Mouse (Mus musculus) kidney, adult 2 months (tissue): ENCODE measurements around the gene Mmp21. TPM values are rescaled to one million over a fixed set of nuclear protein-coding genes. Genes with fewer than 3 reads are reported as not detected.

Experiments used
- DNase-seq: peaks from one replicate; pipeline ENCODE4 v3.0.0; 2021
- H3K27ac ChIP-seq: fragments of 200-500 bp; 2 replicates; pipeline ENCODE4 v1.5.1; 2012; ENCODE audit warnings: low read depth, low read length, control low read depth, inconsistent platforms; ENCODE audit not compliant: insufficient read depth
- H3K27me3 ChIP-seq: fragments of 200-500 bp; replicated peaks from 2 replicates; pipeline ENCODE4 v1.6.1; 2012; ENCODE audit warnings: mild to moderate bottlenecking, moderate library complexity, low read length, inconsistent platforms; ENCODE audit not compliant: control insufficient read depth, insufficient read depth
- H3K36me3 ChIP-seq: fragments of 200-500 bp; 2 replicates; pipeline ENCODE4 v1.6.1; 2012; ENCODE audit warnings: mild to moderate bottlenecking, moderate library complexity, low read length, inconsistent platforms; ENCODE audit not compliant: control insufficient read depth, insufficient read depth
- H3K4me1 ChIP-seq: fragments of 200-500 bp; 2 replicates; pipeline ENCODE4 v1.6.1; 2011; ENCODE audit warnings: low read length; ENCODE audit not compliant: control insufficient read depth, insufficient read depth
- H3K4me3 ChIP-seq: fragments of 200-500 bp; 2 replicates; pipeline ENCODE4 v1.5.1; 2011; ENCODE audit warnings: mild to moderate bottlenecking, low read depth, low read length, control low read depth; ENCODE audit not compliant: insufficient read depth
- CTCF ChIP-seq: fragments of 200-500 bp; conservative IDR thresholded peaks from 2 replicates; pipeline ENCODE4 v1.5.1; 2011; ENCODE audit warnings: low read depth, mild to moderate bottlenecking, control low read depth, low read length, moderate library complexity, mixed read lengths; ENCODE audit not compliant: insufficient read depth, insufficient read length
- POLR2A ChIP-seq: fragments of 200-500 bp; IDR thresholded peaks from one replicate; pipeline ENCODE4 v1.6.1; 2011; ENCODE audit warnings: low read depth, low read length, control low read depth
- WGBS: fragments of 180-500 bp; shearing (Covaris S2); methylation state at CpG from one replicate; pipeline ENCODE4 v1.1.7; 2018; 5-methylcytosine and 5-hydroxymethylcytosine counted together
- polyA plus RNA-seq: library from polyadenylated mRNA; depleted of rRNA; stranded (reverse); fragments of >200 nt; gene quantifications from 2 replicates; pipeline ENCODE4 v1.2.3, GENCODE M21; 2012; rRNA removed

Gene Mmp21
- polyA plus RNA-seq, 1 experiment, result not detected

DNA sequence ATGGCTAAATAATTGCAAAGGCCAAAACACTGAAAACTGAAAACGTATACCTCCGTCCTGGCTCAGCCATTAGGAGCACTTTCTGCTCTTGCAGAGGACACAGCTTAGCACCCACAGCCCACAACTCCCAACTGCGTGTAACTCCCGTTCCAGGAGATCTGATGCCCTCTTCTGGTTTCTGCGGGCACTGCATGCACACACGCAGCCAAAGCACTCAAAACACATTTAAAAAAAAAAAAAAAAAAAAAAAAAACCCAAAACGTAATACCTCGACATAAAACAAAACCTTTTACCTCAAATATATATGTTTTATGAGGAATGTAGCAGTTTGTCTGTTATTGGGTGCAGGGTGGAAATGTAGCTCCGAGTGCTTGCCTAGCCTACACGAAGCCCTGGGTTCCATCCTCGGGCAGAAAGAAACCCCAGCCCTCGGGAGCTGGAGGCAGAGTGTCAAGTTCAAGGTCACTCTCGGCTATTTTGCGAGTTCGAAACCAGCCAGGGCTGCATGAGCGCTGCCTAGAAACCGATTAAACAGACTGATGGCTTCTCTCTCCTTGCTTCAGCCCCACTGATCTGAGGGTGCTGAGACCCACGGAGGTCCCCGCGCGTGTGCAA, 43.0 kb downstream of the Mmp21 start:
- peak; percentile 92 for DNase-seq
- Histone ChIP-seq H3K27me3 (no peaks in the 10 kb centered on the region), H3K4me3 (peak overlapping the region; percentile 61), H3K4me1 (no peaks in the 10 kb centered on the region; the same call in 1 of the 2 replicates), H3K27ac (peak overlapping the region; percentile 50), H3K36me3 (peaks cover 6% of the 10 kb centered on the region)
- WGBS, result 1% methylated on average over 21 of the region's 21 CpGs
- TF ChIP-seq POLR2A, result no peak
- peak; percentile 81 for TF ChIP-seq CTCF

DNA sequence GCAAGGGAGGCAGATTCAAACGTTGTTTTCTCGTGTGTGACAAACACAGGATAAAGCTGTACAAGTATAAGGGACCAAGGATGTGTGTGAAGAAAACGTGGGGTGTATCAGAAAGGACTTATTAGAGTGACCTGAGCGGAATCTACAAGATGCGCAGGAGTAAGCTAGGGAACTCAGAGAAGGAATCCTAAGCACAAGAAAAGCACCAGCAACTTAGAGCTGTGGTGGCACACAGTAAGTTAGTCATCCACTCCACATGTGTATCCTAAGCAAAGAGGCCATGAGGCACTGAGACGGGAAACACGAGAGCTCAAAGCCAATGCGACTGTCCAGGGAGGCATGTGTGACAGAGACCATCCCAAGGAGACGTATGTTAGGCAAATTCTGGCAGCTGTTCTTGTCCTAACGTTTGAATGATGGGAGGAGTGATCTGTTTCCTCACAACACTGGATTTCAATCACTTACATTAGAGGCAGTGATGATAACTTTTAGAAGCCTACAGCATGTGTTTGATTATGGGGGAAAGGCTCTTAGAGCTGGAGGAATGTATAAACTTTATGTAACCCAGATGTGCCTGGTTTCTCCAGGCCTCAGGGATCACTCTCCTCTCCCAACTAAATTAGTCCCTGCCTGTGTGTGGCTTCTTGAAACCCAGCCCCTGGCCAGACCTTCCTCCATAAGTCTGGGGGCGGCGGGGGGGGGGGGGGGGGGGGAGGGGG, 44.8 kb downstream of the Mmp21 start:
- WGBS, result 59% methylated on average over 10 of the region's 12 CpGs
- TF ChIP-seq POLR2A (no peak), CTCF (no peak)
- Histone ChIP-seq H3K27ac (no peak overlapping the region), H3K4me3 (no peak overlapping the region), H3K4me1 (no peaks in the 10 kb centered on the region; the same call in 1 of the 2 replicates), H3K36me3 (no peaks in the 10 kb centered on the region), H3K27me3 (no peaks in the 10 kb centered on the region)
- DNase-seq, result no peak

DNA sequence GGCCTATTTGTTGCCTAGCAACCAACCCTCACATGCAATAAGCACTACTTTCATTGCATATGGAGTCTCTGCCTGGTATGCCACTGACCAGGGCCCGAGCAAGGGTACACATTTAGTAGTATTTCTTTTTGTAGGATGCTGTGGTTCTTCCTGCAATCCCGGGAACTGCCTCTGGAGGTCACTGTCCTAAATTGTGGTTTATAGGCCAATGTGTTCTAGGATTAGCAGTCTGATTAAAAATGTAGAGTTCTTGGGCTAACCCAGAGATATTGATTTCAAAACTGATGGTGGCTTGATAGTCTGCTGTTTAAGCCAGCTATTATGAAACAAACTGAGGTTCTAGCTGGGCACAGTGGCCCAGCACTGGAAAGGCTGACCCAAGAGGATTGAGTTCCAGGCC, 47.4 kb downstream of the Mmp21 start:
- 27% methylated on average over 2 of the region's 2 CpGs for WGBS
- Histone ChIP-seq H3K4me1 (no peaks in the 10 kb centered on the region), H3K4me3 (no peak overlapping the region), H3K36me3 (no peaks in the 10 kb centered on the region), H3K27ac (no peak overlapping the region), H3K27me3 (no peaks in the 10 kb centered on the region)
- DNase-seq, result peak; percentile 64
- no peak for TF ChIP-seq POLR2A
- TF ChIP-seq CTCF, result peak; percentile 44

DNA sequence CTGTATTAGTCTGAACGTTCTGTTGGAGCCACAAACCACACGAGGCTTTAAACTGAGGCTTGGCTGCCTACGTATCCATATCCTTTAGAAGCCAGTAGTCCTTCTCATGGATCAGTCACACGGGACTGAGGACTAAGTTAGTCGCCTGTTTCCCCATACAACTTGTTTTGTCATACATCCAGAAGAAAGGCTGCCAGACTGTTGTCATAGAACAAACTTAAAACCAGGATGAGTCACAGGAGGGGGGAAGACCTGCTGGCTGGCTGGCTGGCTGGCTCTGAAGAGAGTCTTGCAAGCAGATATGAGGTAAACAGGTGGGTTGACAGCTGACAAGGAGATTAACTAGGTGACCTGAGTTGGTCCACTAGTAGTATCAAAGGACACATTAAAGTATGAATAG, 49.0 kb downstream of the Mmp21 start:
- no peak overlapping the region for H3K4me3 ChIP-seq
- no peak overlapping the region for H3K27ac ChIP-seq
- no peak for DNase-seq
- H3K27me3 ChIP-seq, result no peaks in the 10 kb centered on the region
- no peak for TF ChIP-seq CTCF
- TF ChIP-seq POLR2A, result no peak
- H3K4me1 ChIP-seq, result no peaks in the 10 kb centered on the region
- WGBS, result 82% methylated on average over 5 of the region's 5 CpGs
- no peaks in the 10 kb centered on the region for H3K36me3 ChIP-seq

DNA sequence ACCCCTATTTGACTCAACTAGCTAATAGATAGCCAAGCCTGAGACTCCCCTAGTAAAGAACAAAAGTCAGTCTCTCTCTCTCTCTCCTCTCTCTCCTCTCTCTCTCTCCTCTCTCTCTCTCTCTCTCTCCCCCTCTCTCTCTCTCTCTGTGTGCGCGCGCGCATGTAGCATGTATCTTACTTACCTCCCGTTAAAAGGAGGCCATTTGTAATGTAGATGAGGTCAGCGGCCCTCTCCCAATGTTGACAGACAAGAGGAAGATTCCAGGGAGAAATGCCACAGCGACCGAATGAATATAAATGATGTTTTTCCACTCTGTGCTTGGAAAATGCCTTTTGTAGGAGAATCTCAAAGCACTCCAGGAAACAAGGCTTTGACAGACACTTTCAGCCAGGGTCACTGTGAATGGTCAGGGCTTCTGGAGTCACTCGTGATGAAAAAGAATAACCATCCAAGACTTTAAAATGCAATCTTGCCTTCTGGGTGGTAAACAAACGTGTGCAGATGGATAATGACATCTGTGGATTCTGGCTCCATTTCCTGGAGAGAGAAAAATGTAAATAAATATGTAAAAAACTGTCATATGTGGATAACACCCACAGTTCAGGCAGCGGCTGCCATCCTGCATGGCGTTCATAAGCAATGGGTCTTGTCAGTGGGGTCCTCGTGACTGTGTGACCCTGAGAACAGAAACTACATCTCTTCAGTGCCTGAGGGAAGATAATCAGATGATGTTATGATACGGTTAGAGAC, 52.5 kb downstream of the Mmp21 start:
- no peak for DNase-seq
- TF ChIP-seq CTCF (no peak), POLR2A (no peak)
- 68% methylated on average over 14 of the region's 14 CpGs for WGBS
- H3K36me3 ChIP-seq, result no peaks in the 10 kb centered on the region
- H3K4me3 ChIP-seq, result no peak overlapping the region
- no peak overlapping the region for H3K27ac ChIP-seq
- H3K4me1 ChIP-seq, result no peaks in the 10 kb centered on the region
- H3K27me3 ChIP-seq, result no peaks in the 10 kb centered on the region

Other genes starting within 250 kb of the Mmp21 start
- not detected in 2 replicates for gene Tex36, start 77.9 kb downstream of the Mmp21 start, polyA plus RNA-seq
- gene Edrf1, start 42.5 kb downstream of the Mmp21 start, polyA plus RNA-seq, result 9.0 and 12.4 TPM in 2 replicates
- gene Bccip, start 29.3 kb upstream of the Mmp21 start, polyA plus RNA-seq, result 37.1 and 46.6 TPM in 2 replicates
- 26.0 and 26.5 TPM in 2 replicates for gene Uros, start 30.0 kb upstream of the Mmp21 start, polyA plus RNA-seq
- gene Fank1, start 96.8 kb upstream of the Mmp21 start, polyA plus RNA-seq, result 0.08 and 0.09 TPM in 2 replicates
- gene Dhx32, start 102.7 kb upstream of the Mmp21 start, polyA plus RNA-seq, result 26.1 and 28.1 TPM in 2 replicates